Mouse (Mus musculus) bone marrow, adult 2 months (tissue): ENCODE measurements around the gene Srgap2. TPM values are rescaled to one million over a fixed set of nuclear protein-coding genes. Genes with fewer than 3 reads are reported as not detected.

ENCODE experiments used
- H3K27ac ChIP-seq: fragments of 200-500 bp; 2 replicates; pipeline ENCODE4 v1.5.1; 2012; ENCODE audit warnings: low read depth, mild to moderate bottlenecking, control low read depth, inconsistent platforms, low read length; ENCODE audit not compliant: control insufficient read depth, poor library complexity, insufficient read depth
- H3K4me1 ChIP-seq: fragments of 200-500 bp; 2 replicates; pipeline ENCODE4 v1.6.1; 2011; ENCODE audit warnings: low read length; ENCODE audit not compliant: control insufficient read depth, insufficient read depth
- H3K4me3 ChIP-seq: fragments of 200-500 bp; replicated peaks from 2 replicates; pipeline ENCODE3; 2011; ENCODE audit warnings: mild to moderate bottlenecking, low read depth, low read length, control low read depth; ENCODE audit not compliant: control insufficient read depth
- CTCF ChIP-seq: fragments of 200-500 bp; IDR thresholded peaks from 2 replicates; pipeline ENCODE4 v1.5.1; 2011; ENCODE audit warnings: low read length, control low read depth; ENCODE audit not compliant: control insufficient read depth, insufficient read depth
- POLR2A ChIP-seq: fragments of 200-500 bp; IDR thresholded peaks from 2 replicates; pipeline ENCODE4 v1.6.1; 2011; ENCODE audit warnings: low read depth, mild to moderate bottlenecking, control low read depth, low read length, borderline replicate concordance; ENCODE audit not compliant: control insufficient read depth
- WGBS: fragments of 180-500 bp; shearing (Covaris S2); methylation state at CpG from one replicate; pipeline ENCODE4 v1.1.7; 2018; 5-methylcytosine and 5-hydroxymethylcytosine counted together
- polyA plus RNA-seq: library from polyadenylated mRNA; stranded (reverse); fragments of >200 nt; gene quantifications from 2 replicates; pipeline ENCODE4 v1.2.4, GENCODE M21; 2011; ENCODE audit warnings: low replicate concordance; ENCODE audit not compliant: missing spikeins, insufficient read depth, insufficient read length

Srgap2 gene
- polyA plus RNA-seq, 1 experiment = 27.2 TPM

GRCm38 (mm10) chr1:131448373-131448772, 78.8 kb downstream of the Srgap2 start:
- 59% methylated on average over 5 of the region's 5 CpGs for WGBS
- TF ChIP-seq CTCF (no peak), POLR2A (no peak)
- no peak overlapping the region for H3K27ac ChIP-seq
- no peaks in the 10 kb centered on the region; the same call in none of the 2 replicates for H3K4me1 ChIP-seq
- no peak overlapping the region for H3K4me3 ChIP-seq

GRCm38 (mm10) chr1:131447333-131447732, 79.8 kb downstream of the Srgap2 start:
- no peaks in the 10 kb centered on the region; the same call in none of the 2 replicates for H3K4me1 ChIP-seq
- H3K4me3 ChIP-seq = no peak overlapping the region
- no peak overlapping the region for H3K27ac ChIP-seq
- no peak for TF ChIP-seq POLR2A
- 60% methylated on average over 3 of the region's 3 CpGs for WGBS

- TF ChIP-seq CTCF (no peak), POLR2A (no peak)
- H3K4me1 ChIP-seq = no peaks in the 10 kb centered on the region; the same call in none of the 2 replicates
Observed at GRCm38 (mm10) chr1:131446577-131446976, 80.6 kb downstream of the Srgap2 start.

GRCm38 (mm10) chr1:131438556-131438955, 88.6 kb downstream of the Srgap2 start:
- 41% methylated on average over 11 of the region's 11 CpGs for WGBS
- no peak overlapping the region for H3K27ac ChIP-seq
- H3K4me1 ChIP-seq = peaks cover 4% of the 10 kb centered on the region; the same call in 1 of the 2 replicates
- TF ChIP-seq CTCF = no peak
- TF ChIP-seq POLR2A = no peak
- H3K4me3 ChIP-seq = no peak overlapping the region

More at GRCm38 (mm10) chr1:131446577-131446976, 80.6 kb downstream of the Srgap2 start:
- Histone ChIP-seq H3K27ac (no peak overlapping the region), H3K4me3 (no peak overlapping the region)
- 49% methylated on average over 4 of the region's 4 CpGs for WGBS

- no peak overlapping the region for H3K4me3 ChIP-seq
- TF ChIP-seq CTCF = no peak
- TF ChIP-seq POLR2A = no peak
- H3K4me1 ChIP-seq = peaks cover 4% of the 10 kb centered on the region; the same call in 1 of the 2 replicates
- H3K27ac ChIP-seq = no peak overlapping the region
Observed at GRCm38 (mm10) chr1:131437975-131438374, 89.2 kb downstream of the Srgap2 start.

- TF ChIP-seq POLR2A (no peak), CTCF (no peak)
- Histone ChIP-seq H3K4me3 (no peak overlapping the region), H3K4me1 (peaks cover 4% of the 10 kb centered on the region; the same call in 1 of the 2 replicates), H3K27ac (no peak overlapping the region)
- 88% methylated on average over 7 of the region's 7 CpGs for WGBS
Observed at GRCm38 (mm10) chr1:131436609-131437008, 90.5 kb downstream of the Srgap2 start.

- Histone ChIP-seq H3K27ac (no peak overlapping the region), H3K4me3 (no peak overlapping the region), H3K4me1 (no peaks in the 10 kb centered on the region; the same call in none of the 2 replicates)
Observed at GRCm38 (mm10) chr1:131431456-131432246, 95.5 kb downstream of the Srgap2 start.

GRCm38 (mm10) chr1:131427140-131427821, 99.9 kb downstream of the Srgap2 start:
- H3K27ac ChIP-seq = no peak overlapping the region
- H3K4me1 ChIP-seq = no peaks in the 10 kb centered on the region; the same call in none of the 2 replicates
- H3K4me3 ChIP-seq = no peak overlapping the region
- TF ChIP-seq POLR2A (no peak), CTCF (no peak)
- 15% methylated on average over 5 of the region's 5 CpGs for WGBS

More at GRCm38 (mm10) chr1:131431456-131432246, 95.5 kb downstream of the Srgap2 start:
- no peak for TF ChIP-seq POLR2A
- no peak for TF ChIP-seq CTCF
- WGBS = 64% methylated on average over 5 of the region's 5 CpGs
